Mouse (Mus musculus): ENCODE measurements at regions not wholly inside any gene's neighbourhood (a gene's known extent, or its start where the extent isn't known, plus 50 kb on each side); places are given as distances from the start of the nearest gene placed in this dataset.

GRCm38 (mm10) chr5:44416844-44417589 lies 190.6 kb upstream of the Tapt1 start:
- no peak overlapping the region for H3K4me3 ChIP-seq (ENCODE audit: insufficient read depth, low read depth, low read length)
- no peaks in the 10 kb centered on the region for H3K4me1 ChIP-seq (ENCODE audit: control insufficient read depth, insufficient read depth, insufficient read length, low read length)
- H3K27ac ChIP-seq (replicated peaks; ENCODE audit: low read depth, low read length): no peak overlapping the region

- H3K27ac ChIP-seq (replicated peaks; ENCODE audit: low read depth, low read length): peak overlapping the region; percentile 45; the same call in 1 of the 2 replicates
- H3K4me3 ChIP-seq (ENCODE audit: insufficient read depth, low read depth, low read length): no peak overlapping the region
- no peaks in the 10 kb centered on the region for H3K4me1 ChIP-seq (ENCODE audit: control insufficient read depth, insufficient read depth, insufficient read length, low read length)
These were observed 188.0 kb upstream of the Tapt1 start for GRCm38 (mm10) chr5:44414441-44414840.

GRCm38 (mm10) chr5:44403300-44403699 lies 176.9 kb upstream of the Tapt1 start:
- no peak overlapping the region for H3K27ac ChIP-seq (replicated peaks; ENCODE audit: low read depth, low read length)
- no peak overlapping the region for H3K4me3 ChIP-seq (ENCODE audit: insufficient read depth, low read depth, low read length)
- H3K4me1 ChIP-seq (ENCODE audit: control insufficient read depth, insufficient read depth, insufficient read length, low read length): no peaks in the 10 kb centered on the region

GRCm38 (mm10) chr5:44400573-44401332 lies 174.3 kb upstream of the Tapt1 start:
- Histone ChIP-seq H3K4me1 (ENCODE audit: control insufficient read depth, insufficient read depth, insufficient read length, low read length) (no peaks in the 10 kb centered on the region), H3K27ac (replicated peaks; ENCODE audit: low read depth, low read length) (no peak overlapping the region), H3K4me3 (ENCODE audit: insufficient read depth, low read depth, low read length) (no peak overlapping the region)

- Histone ChIP-seq H3K27ac (replicated peaks; ENCODE audit: low read depth, low read length) (no peak overlapping the region), H3K4me3 (ENCODE audit: insufficient read depth, low read depth, low read length) (no peak overlapping the region), H3K4me1 (ENCODE audit: control insufficient read depth, insufficient read depth, insufficient read length, low read length) (no peaks in the 10 kb centered on the region)
These were observed 160.9 kb upstream of the Tapt1 start for GRCm38 (mm10) chr5:44387237-44387810.

- Histone ChIP-seq H3K27ac (replicated peaks; ENCODE audit: low read depth, low read length) (no peak overlapping the region), H3K4me3 (ENCODE audit: insufficient read depth, low read depth, low read length) (no peak overlapping the region), H3K4me1 (ENCODE audit: control insufficient read depth, insufficient read depth, insufficient read length, low read length) (no peaks in the 10 kb centered on the region)
These were observed 159.8 kb upstream of the Tapt1 start for GRCm38 (mm10) chr5:44386176-44386575.

GRCm38 (mm10) chr5:44383049-44383448 lies 156.6 kb upstream of the Tapt1 start:
- H3K4me3 ChIP-seq (ENCODE audit: insufficient read depth, low read depth, low read length): no peak overlapping the region
- H3K27ac ChIP-seq (replicated peaks; ENCODE audit: low read depth, low read length): no peak overlapping the region
- H3K4me1 ChIP-seq (ENCODE audit: control insufficient read depth, insufficient read depth, insufficient read length, low read length): no peaks in the 10 kb centered on the region

GRCm38 (mm10) chr5:44370006-44370405 lies 143.6 kb upstream of the Tapt1 start:
- H3K4me1 ChIP-seq (ENCODE audit: control insufficient read depth, insufficient read depth, insufficient read length, low read length): no peaks in the 10 kb centered on the region
- H3K27ac ChIP-seq (replicated peaks; ENCODE audit: low read depth, low read length): no peak overlapping the region
- H3K4me3 ChIP-seq (ENCODE audit: insufficient read depth, low read depth, low read length): no peak overlapping the region

GRCm38 (mm10) chr5:44352324-44352723 lies 125.9 kb upstream of the Tapt1 start:
- no peak overlapping the region for H3K27ac ChIP-seq (replicated peaks; ENCODE audit: low read depth, low read length)
- no peak overlapping the region for H3K4me3 ChIP-seq (ENCODE audit: insufficient read depth, low read depth, low read length)
- H3K4me1 ChIP-seq (ENCODE audit: control insufficient read depth, insufficient read depth, insufficient read length, low read length): no peaks in the 10 kb centered on the region

- H3K4me1 ChIP-seq (ENCODE audit: control insufficient read depth, insufficient read depth, insufficient read length, low read length): no peaks in the 10 kb centered on the region
- H3K4me3 ChIP-seq (ENCODE audit: insufficient read depth, low read depth, low read length): no peak overlapping the region
- H3K27ac ChIP-seq (replicated peaks; ENCODE audit: low read depth, low read length): no peak overlapping the region
These were observed 115.1 kb upstream of the Tapt1 start for GRCm38 (mm10) chr5:44341457-44342014.

GRCm38 (mm10) chr5:44338662-44339061 lies 112.2 kb upstream of the Tapt1 start:
- Histone ChIP-seq H3K4me3 (ENCODE audit: insufficient read depth, low read depth, low read length) (no peak overlapping the region), H3K4me1 (ENCODE audit: control insufficient read depth, insufficient read depth, insufficient read length, low read length) (no peaks in the 10 kb centered on the region), H3K27ac (replicated peaks; ENCODE audit: low read depth, low read length) (no peak overlapping the region)

- no peak overlapping the region for H3K4me3 ChIP-seq (ENCODE audit: insufficient read depth, low read depth, low read length)
- no peaks in the 10 kb centered on the region for H3K4me1 ChIP-seq (ENCODE audit: control insufficient read depth, insufficient read depth, insufficient read length, low read length)
- H3K27ac ChIP-seq (replicated peaks; ENCODE audit: low read depth, low read length): no peak overlapping the region
These were observed 109.3 kb upstream of the Tapt1 start for GRCm38 (mm10) chr5:44335756-44336155.

GRCm38 (mm10) chr5:44319626-44320025 lies 93.2 kb upstream of the Tapt1 start:
- no peak overlapping the region for H3K27ac ChIP-seq (replicated peaks; ENCODE audit: low read depth, low read length)
- no peaks in the 10 kb centered on the region for H3K4me1 ChIP-seq (ENCODE audit: control insufficient read depth, insufficient read depth, insufficient read length, low read length)
- H3K4me3 ChIP-seq (ENCODE audit: insufficient read depth, low read depth, low read length): no peak overlapping the region

- Histone ChIP-seq H3K4me1 (ENCODE audit: control insufficient read depth, insufficient read depth, insufficient read length, low read length) (no peaks in the 10 kb centered on the region), H3K4me3 (ENCODE audit: insufficient read depth, low read depth, low read length) (no peak overlapping the region), H3K27ac (replicated peaks; ENCODE audit: low read depth, low read length) (no peak overlapping the region)
These were observed 80.5 kb upstream of the Tapt1 start for GRCm38 (mm10) chr5:44306769-44307557.

Measured in brown adipose tissue, adult 24 weeks (tissue).